Comparison of ENCODE assay signal across 28 mouse cellular contexts in the genomic region with DNA sequence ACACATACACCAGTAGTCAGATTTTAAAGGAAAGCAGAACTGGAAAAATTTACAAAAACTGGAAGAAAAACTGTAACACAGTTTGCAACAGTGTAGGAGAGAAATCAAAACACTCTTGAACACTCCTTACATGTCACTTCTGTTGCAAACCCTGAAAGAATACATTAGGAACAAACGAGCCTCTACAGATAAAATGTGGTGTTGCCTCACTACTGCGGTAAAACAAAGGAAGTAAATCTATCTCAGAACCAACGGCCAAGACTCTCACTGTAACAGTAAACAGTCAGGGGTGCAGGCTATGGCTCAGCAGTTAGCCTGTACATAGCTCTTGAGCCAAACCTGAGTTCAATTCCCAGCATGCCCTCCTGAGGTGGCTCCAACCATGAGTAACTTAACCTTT. TPM values are rescaled to one million over a fixed set of nuclear protein-coding genes. Genes with fewer than 3 reads are reported as not detected.
A peak's percentile ranks its signal among the peaks of the same experiment; 100 is the strongest.
DNase-seq lines count a peak whose midpoint lies in the region; ATAC-seq and TF ChIP-seq lines count a peak whose summit lies in the region.
"Had no signal": no experiment of that assay in that cellular context is flagged by ENCODE, and none has a peak within 500 bp of the region (broad histone marks: within the 10 kb centered on the region; RNA-seq: fewer than 3 reads in every experiment).

No protein-coding gene starts in this region.

- peak overlapping the region; percentile 26; the same call in 1 of the 2 replicates for H3K4me2 ChIP-seq in liver, postnatal 0 days (ENCODE audit: low read depth, low read length)
- no peak overlapping the region for H3K4me2 ChIP-seq in liver, embryonic 11.5 days
- H3K4me2 ChIP-seq in heart, embryonic 11.5 days: no peak overlapping the region
- H3K4me2 ChIP-seq: embryonic facial prominence, embryonic 12.5 days; hindbrain, embryonic 15.5 days; intestine, embryonic 15.5 days; limb, embryonic 12.5 days; liver, embryonic 12.5 days; lung, embryonic 14.5 days; midbrain, embryonic 12.5 days; neural tube, embryonic 12.5 days had no signal

- H3K27me3 ChIP-seq in liver, postnatal 0 days (ENCODE audit: insufficient read depth, low read length): no peaks in the 10 kb centered on the region
- H3K27me3 ChIP-seq in liver, embryonic 11.5 days (replicated peaks; ENCODE audit: control insufficient read depth, insufficient read depth, low read length): no peaks in the 10 kb centered on the region
- no peaks in the 10 kb centered on the region for H3K27me3 ChIP-seq in MEL (ENCODE audit: control insufficient read depth in 1 of 2, insufficient read depth in 2 of 2, low read length in 2 of 2)
- H3K27me3 ChIP-seq in heart, embryonic 11.5 days (ENCODE audit: control insufficient read depth, insufficient read depth, low read length): no peaks in the 10 kb centered on the region
- H3K27me3 ChIP-seq: CH12.LX; embryonic facial prominence, embryonic 12.5 days; hindbrain, embryonic 15.5 days; intestine, embryonic 15.5 days; limb, embryonic 12.5 days; liver, embryonic 12.5 days; midbrain, embryonic 12.5 days; neural tube, embryonic 12.5 days had no signal

- no peak for TF ChIP-seq CTCF in liver, postnatal 0 days (IDR thresholded peaks at IDR 0.05; ENCODE audit: low read depth)
- TF ChIP-seq CTCF in MEL (IDR thresholded peaks at IDR 0.05 in 2 of 3, conservative IDR thresholded peaks at IDR 0.05 in 1 of 3; ENCODE audit: control insufficient read depth in 1 of 3, insufficient read depth in 1 of 3, low read depth in 2 of 3, low read length in 3 of 3, poor library complexity in 1 of 3, severe bottlenecking in 1 of 3): no peak

- H3K9me3 ChIP-seq in liver, postnatal 0 days (ENCODE audit: low read length): no peaks in the 10 kb centered on the region
- no peaks in the 10 kb centered on the region for H3K9me3 ChIP-seq in liver, embryonic 11.5 days (ENCODE audit: control insufficient read depth, low read length)
- H3K9me3 ChIP-seq in MEL (replicated peaks; ENCODE audit: insufficient read depth, low read length): no peaks in the 10 kb centered on the region
- no peaks in the 10 kb centered on the region for H3K9me3 ChIP-seq in heart, embryonic 11.5 days (replicated peaks; ENCODE audit: control insufficient read depth, low read length)
- H3K9me3 ChIP-seq: embryonic facial prominence, embryonic 12.5 days; G1E; hindbrain, embryonic 15.5 days; intestine, embryonic 15.5 days; limb, embryonic 12.5 days; liver, embryonic 12.5 days; midbrain, embryonic 12.5 days; neural tube, embryonic 12.5 days had no signal

- no peak overlapping the region for H3K9ac ChIP-seq in liver, postnatal 0 days (replicated peaks)
- H3K9ac ChIP-seq in liver, embryonic 11.5 days (ENCODE audit: low read depth, low read length): no peak overlapping the region
- no peak overlapping the region for H3K9ac ChIP-seq in MEL (ENCODE audit: control insufficient read depth, low read depth, low read length, poor library complexity, severe bottlenecking)
- H3K9ac ChIP-seq in heart, embryonic 11.5 days (ENCODE audit: low read depth, low read length): no peak overlapping the region
- H3K9ac ChIP-seq: embryonic facial prominence, embryonic 12.5 days; forebrain, postnatal 0 days; hindbrain, embryonic 15.5 days; intestine, embryonic 15.5 days; limb, embryonic 12.5 days; liver, embryonic 12.5 days; lung, embryonic 14.5 days; midbrain, embryonic 12.5 days; neural tube, embryonic 12.5 days had no signal

- 26% methylated on average over 3 of the region's 3 CpGs for WGBS in liver, postnatal 0 days (ENCODE audit: insufficient replicate concordance)
- 50% methylated on average over 3 of the region's 3 CpGs for WGBS in liver, embryonic 11.5 days
- WGBS in heart, embryonic 11.5 days (ENCODE audit: insufficient replicate concordance): 79% methylated on average over 3 of the region's 3 CpGs

- H3K27ac ChIP-seq in liver, postnatal 0 days (ENCODE audit: low read depth): peak overlapping the region; percentile 57; the same call in 1 of the 2 replicates
- H3K27ac ChIP-seq in liver, embryonic 11.5 days (ENCODE audit: low read depth, low read length): no peak overlapping the region
- H3K27ac ChIP-seq in MEL (ENCODE audit: control insufficient read depth, low read depth, low read length): peak overlapping the region; percentile 92
- H3K27ac ChIP-seq in heart, embryonic 11.5 days (ENCODE audit: low read depth, low read length): no peak overlapping the region
- H3K27ac ChIP-seq: embryonic facial prominence, embryonic 12.5 days; hindbrain, embryonic 15.5 days; intestine, embryonic 15.5 days; limb, embryonic 12.5 days; liver, embryonic 12.5 days; midbrain, embryonic 12.5 days; neural tube, embryonic 12.5 days had no signal

- H3K36me3 ChIP-seq in liver, postnatal 0 days (replicated peaks; ENCODE audit: insufficient read depth, low read length): peaks cover 89% of the 10 kb centered on the region
- peaks cover 20% of the 10 kb centered on the region; the same call in 1 of the 2 replicates for H3K36me3 ChIP-seq in liver, embryonic 11.5 days (ENCODE audit: control insufficient read depth, insufficient read depth, low read length)
- H3K36me3 ChIP-seq in MEL (ENCODE audit: control insufficient read depth in 1 of 2, insufficient read depth in 2 of 2, low read length in 2 of 2): peaks cover 7 to 24% of the 10 kb centered on the region in 2 experiments
- peaks cover 3% of the 10 kb centered on the region; the same call in 1 of the 2 replicates for H3K36me3 ChIP-seq in heart, embryonic 11.5 days (ENCODE audit: control insufficient read depth, insufficient read depth, low read length)

- TF ChIP-seq RAD21 in MEL (IDR thresholded peaks at IDR 0.05; ENCODE audit: low read depth, low read length): no peak

- peaks cover 3% of the 10 kb centered on the region for H3K79me2 ChIP-seq in MEL (ENCODE audit: control insufficient read depth, insufficient read depth, low read length, poor library complexity)

- peak; percentile 40; the same call in 1 of the 2 replicates for TF ChIP-seq EP300 in liver, postnatal 0 days (IDR thresholded peaks at IDR 0.05; ENCODE audit: low read depth)
- peak; percentile 85 to 95 for TF ChIP-seq EP300 in MEL (IDR thresholded peaks at IDR 0.05; ENCODE audit: low read depth in 1 of 2, low read length in 2 of 2)

- peaks cover 30% of the 10 kb centered on the region for H3K4me1 ChIP-seq in liver, postnatal 0 days (ENCODE audit: insufficient read depth)
- H3K4me1 ChIP-seq in liver, embryonic 11.5 days (replicated peaks; ENCODE audit: control insufficient read depth, insufficient read depth, low read length): peaks cover 19% of the 10 kb centered on the region
- peaks cover 3 to 40% of the 10 kb centered on the region in 2 experiments for H3K4me1 ChIP-seq in MEL (ENCODE audit: control insufficient read depth in 1 of 2, insufficient read depth in 2 of 2, low read length in 2 of 2)
- H3K4me1 ChIP-seq in heart, embryonic 11.5 days (ENCODE audit: control insufficient read depth, insufficient read depth, low read length): no peaks in the 10 kb centered on the region
- H3K4me1 ChIP-seq: embryonic facial prominence, embryonic 12.5 days; midbrain, embryonic 12.5 days had no signal

- TF ChIP-seq POLR2A in MEL (IDR thresholded peaks at IDR 0.05; ENCODE audit: control insufficient read depth in 1 of 2, insufficient read depth in 1 of 2, low read depth in 1 of 2, low read length in 2 of 2, poor library complexity in 1 of 2): no peak; a peak in 1 of 4 replicates

- no peak for ATAC-seq in liver, postnatal 0 days
- no peak for ATAC-seq in liver, embryonic 11.5 days (replicated peaks; ENCODE audit: low FRiP score)
- peak; percentile 54 to 62 for ATAC-seq in hematopoietic stem cell, adult 5-6 weeks (replicated peaks in 1 of 2; ENCODE audit: insufficient read depth in 1 of 2, low FRiP score in 2 of 2, low TSS enrichment in 1 of 2, low read depth in 1 of 2, poor library complexity in 2 of 2, severe bottlenecking in 2 of 2)
- ATAC-seq in monocyte, adult 5-6 weeks (replicated peaks; ENCODE audit: insufficient number of reproducible peaks, low FRiP score, low TSS enrichment, poor library complexity, severe bottlenecking): 0 out of 2 replicates have a peak, but pooled peaks have one; percentile 33
- ATAC-seq in heart, embryonic 11.5 days (replicated peaks; ENCODE audit: insufficient number of reproducible peaks, low FRiP score, low TSS enrichment): no peak
- ATAC-seq: forebrain, postnatal 0 days; intestine, embryonic 15.5 days; liver, embryonic 12.5 days had no signal

- DNase-seq in liver, postnatal 0 days: no peak
- DNase-seq in liver, embryonic 11.5 days (ENCODE audit: low spot score): no peak
- peak; percentile 86 for DNase-seq in MEL (ENCODE audit: low read depth, low spot score)
- no peak for DNase-seq in cerebellum, postnatal 14 days
- no peak for DNase-seq in gastrocnemius, postnatal 25 days
- DNase-seq: adrenal gland, postnatal 25 days; cerebellum, adult 9-11 months; forebrain, postnatal 0 days; heart, postnatal 4 days; kidney, adult 9 months; kidney, postnatal 14 days; lung, embryonic 14.5 days; lung, postnatal 36 days; retina, postnatal 1 day; right cerebral cortex, postnatal 25 days; thymus, postnatal 36 days had no signal

- no peak overlapping the region for H3K4me3 ChIP-seq in liver, postnatal 0 days (ENCODE audit: low read depth, low read length)
- no peak overlapping the region for H3K4me3 ChIP-seq in liver, embryonic 11.5 days (ENCODE audit: low read depth, low read length)
- H3K4me3 ChIP-seq in MEL (ENCODE audit: control insufficient read depth in 1 of 2, insufficient read depth in 1 of 2, low read depth in 2 of 2, low read length in 2 of 2): no peak overlapping the region
- H3K4me3 ChIP-seq in heart, embryonic 11.5 days (ENCODE audit: low read depth, low read length): no peak overlapping the region
- H3K4me3 ChIP-seq: embryonic facial prominence, embryonic 12.5 days; hindbrain, embryonic 15.5 days; intestine, embryonic 15.5 days; limb, embryonic 12.5 days; liver, embryonic 12.5 days; midbrain, embryonic 12.5 days; neural tube, embryonic 12.5 days had no signal

RNA-seq across cellular contexts. Expression of a gene that starts 7.3 kb away (rescaled TPM):
- 19.2 and 21.1 TPM in 2 replicates for polyA plus RNA-seq in liver, postnatal 0 days (2015; fragmentation: Nextera tagmentation; extraction: Ambion mirVana)
- 19.6 and 21.1 TPM in 2 replicates for polyA plus RNA-seq in liver, embryonic 11.5 days (2014; fragmentation: Nextera tagmentation; extraction: Ambion mirVana)
- total RNA-seq in MEL (2012; rRNA removed): 25.2 and 28.2 TPM in 2 replicates
- 10 to 100 TPM in 1 of 2 experiments, not detected in 1; 36.6 TPM for polyA plus RNA-seq in MEL (2012; ENCODE audit: insufficient read depth in 1 of 2, insufficient read length in 2 of 2, low read depth in 1 of 2, low replicate concordance in 2 of 2, missing spikeins in 1 of 2)
- 24.3 and 24.9 TPM in 2 replicates for total RNA-seq in hematopoietic stem cell, adult 5-6 weeks (2017)
- total RNA-seq in monocyte, adult 5-6 weeks (2017): 75.0 to 94.7 TPM (median 76.7 TPM) in 3 replicates
- total RNA-seq in gastrocnemius, postnatal 25 days (2021): 1 to 10 TPM; 7.2 to 7.9 TPM
- polyA plus RNA-seq in heart, embryonic 11.5 days (2014; fragmentation: Nextera tagmentation; extraction: Ambion mirVana): 5.3 and 6.7 TPM in 2 replicates

RNA-seq across cellular contexts. Expression of a gene that starts 8.1 kb away (rescaled TPM):
- polyA plus RNA-seq in liver, postnatal 0 days (2015; fragmentation: Nextera tagmentation; extraction: Ambion mirVana): 1.0 and 1.2 TPM in 2 replicates
- polyA plus RNA-seq in liver, embryonic 11.5 days (2014; fragmentation: Nextera tagmentation; extraction: Ambion mirVana): 4.0 and 4.2 TPM in 2 replicates
- 8.4 and 9.5 TPM in 2 replicates for total RNA-seq in MEL (2012; rRNA removed)
- polyA plus RNA-seq in MEL (2012; ENCODE audit: insufficient read depth in 1 of 2, insufficient read length in 2 of 2, low read depth in 1 of 2, low replicate concordance in 2 of 2, missing spikeins in 1 of 2): 10 to 100 TPM in 1 of 2 experiments, not detected in 1; 14.8 TPM
- 5.3 and 8.0 TPM in 2 replicates for total RNA-seq in hematopoietic stem cell, adult 5-6 weeks (2017)
- 2.4 to 9.8 TPM (median 2.6 TPM) in 3 replicates for total RNA-seq in monocyte, adult 5-6 weeks (2017)
- total RNA-seq in gastrocnemius, postnatal 25 days (2021): 1 to 10 TPM; 4.6 to 5.2 TPM
- 2.3 and 2.7 TPM in 2 replicates for polyA plus RNA-seq in heart, embryonic 11.5 days (2014; fragmentation: Nextera tagmentation; extraction: Ambion mirVana)

RNA-seq across cellular contexts. Expression of a gene that starts 24.6 kb away (rescaled TPM):
- 4.3 and 5.1 TPM in 2 replicates for polyA plus RNA-seq in liver, postnatal 0 days (2015; fragmentation: Nextera tagmentation; extraction: Ambion mirVana)
- 11.0 and 13.0 TPM in 2 replicates for polyA plus RNA-seq in liver, embryonic 11.5 days (2014; fragmentation: Nextera tagmentation; extraction: Ambion mirVana)
- total RNA-seq in MEL (2012; rRNA removed): 59.8 and 61.5 TPM in 2 replicates
- polyA plus RNA-seq in MEL (2012; ENCODE audit: insufficient read depth in 1 of 2, insufficient read length in 2 of 2, low read depth in 1 of 2, low replicate concordance in 2 of 2, missing spikeins in 1 of 2): 100 to 1,000 TPM in 1 of 2 experiments, 10 to 100 TPM in 1; 86.6 to 149 TPM
- total RNA-seq in hematopoietic stem cell, adult 5-6 weeks (2017): 47.0 and 66.5 TPM in 2 replicates
- 42.8 to 71.0 TPM (median 43.0 TPM) in 3 replicates for total RNA-seq in monocyte, adult 5-6 weeks (2017)
- total RNA-seq in gastrocnemius, postnatal 25 days (2021): 10 to 100 TPM; 59.5 to 66.2 TPM
- 10.4 and 11.6 TPM in 2 replicates for polyA plus RNA-seq in heart, embryonic 11.5 days (2014; fragmentation: Nextera tagmentation; extraction: Ambion mirVana)

RNA-seq across cellular contexts. Expression of a gene that starts 33.6 kb away (rescaled TPM):
- polyA plus RNA-seq in liver, postnatal 0 days (2015; fragmentation: Nextera tagmentation; extraction: Ambion mirVana): 2.0 and 2.9 TPM in 2 replicates
- 2.2 and 3.2 TPM in 2 replicates for polyA plus RNA-seq in liver, embryonic 11.5 days (2014; fragmentation: Nextera tagmentation; extraction: Ambion mirVana)
- total RNA-seq in MEL (2012; rRNA removed): 0.73 and 0.75 TPM in 2 replicates
- 1 to 10 TPM in 1 of 2 experiments, not detected in 1; 6.4 TPM for polyA plus RNA-seq in MEL (2012; ENCODE audit: insufficient read depth in 1 of 2, insufficient read length in 2 of 2, low read depth in 1 of 2, low replicate concordance in 2 of 2, missing spikeins in 1 of 2)
- 3.5 and 7.6 TPM in 2 replicates for total RNA-seq in hematopoietic stem cell, adult 5-6 weeks (2017)
- 35.8 to 70.4 TPM (median 38.0 TPM) in 3 replicates for total RNA-seq in monocyte, adult 5-6 weeks (2017)
- total RNA-seq in gastrocnemius, postnatal 25 days (2021): under 1 TPM; 0.08 to 0.21 TPM
- polyA plus RNA-seq in heart, embryonic 11.5 days (2014; fragmentation: Nextera tagmentation; extraction: Ambion mirVana): 0.68 and 0.83 TPM in 2 replicates

RNA-seq across cellular contexts. Expression of a gene that starts 37.5 kb away (rescaled TPM):
- polyA plus RNA-seq in liver, postnatal 0 days (2015; fragmentation: Nextera tagmentation; extraction: Ambion mirVana): 4.6 and 5.2 TPM in 2 replicates
- polyA plus RNA-seq in liver, embryonic 11.5 days (2014; fragmentation: Nextera tagmentation; extraction: Ambion mirVana): 13.8 and 16.4 TPM in 2 replicates
- 18.4 and 24.6 TPM in 2 replicates for total RNA-seq in MEL (2012; rRNA removed)
- polyA plus RNA-seq in MEL (2012; ENCODE audit: insufficient read depth in 1 of 2, insufficient read length in 2 of 2, low read depth in 1 of 2, low replicate concordance in 2 of 2, missing spikeins in 1 of 2): 10 to 100 TPM in 1 of 2 experiments, not detected in 1; 33.2 TPM
- total RNA-seq in hematopoietic stem cell, adult 5-6 weeks (2017): 14.1 and 17.3 TPM in 2 replicates
- total RNA-seq in monocyte, adult 5-6 weeks (2017): 3.7 to 8.1 TPM (median 7.3 TPM) in 3 replicates
- total RNA-seq in gastrocnemius, postnatal 25 days (2021): 1 to 10 TPM; 5.8 to 7.2 TPM
- polyA plus RNA-seq in heart, embryonic 11.5 days (2014; fragmentation: Nextera tagmentation; extraction: Ambion mirVana): 20.5 and 25.0 TPM in 2 replicates

Comparison
In these comparisons a context has a peak if more than half of its experiments do, and no peak if none do; other contexts are left out.
1. H3K27ac ChIP-seq: peak in liver, postnatal 0 days (single experiment) and MEL (single experiment); none in liver, embryonic 11.5 days (single experiment) and heart, embryonic 11.5 days (single experiment).
2. ATAC-seq: peak in hematopoietic stem cell, adult 5-6 weeks (2 of 2) and monocyte, adult 5-6 weeks (single experiment); none in liver, postnatal 0 days (single experiment), liver, embryonic 11.5 days (single experiment) and heart, embryonic 11.5 days (single experiment).